Mouse (Mus musculus): ENCODE data around the gene Ddx54. TPM values are rescaled to one million over a fixed set of nuclear protein-coding genes. Genes with fewer than 3 reads are reported as not detected.

Ddx54 gene
- polyA plus RNA-seq, 1 experiment, result 80.8 TPM

GRCm38 (mm10) chr5:120631892-120632291 is 19.4 kb downstream of the Ddx54 start:
- TF ChIP-seq POLR2A (IDR thresholded peaks at IDR 0.05; ENCODE audit: low read depth, low read length) (no peak), CTCF (IDR thresholded peaks at IDR 0.05; ENCODE audit: extremely low read depth, insufficient read depth, insufficient read length, insufficient replicate concordance) (no peak)
- no peak overlapping the region for H3K27ac ChIP-seq (ENCODE audit: insufficient read depth, low read length)
- no peak overlapping the region for H3K4me3 ChIP-seq (ENCODE audit: extremely low read depth, insufficient read depth, insufficient read length)
- 97% methylated on average over 5 of the region's 5 CpGs for WGBS
- H3K27me3 ChIP-seq (ENCODE audit: control insufficient read depth, insufficient read depth, low read length), result peaks cover 2% of the 10 kb centered on the region; the same call in 1 of the 2 replicates
- no peak for DNase-seq (ENCODE audit: low read depth in 1 of 2, low spot score in 2 of 2)
- peaks cover 11% of the 10 kb centered on the region for H3K36me3 ChIP-seq (ENCODE audit: control insufficient read depth, insufficient read depth, low read length)
- peaks cover 17% of the 10 kb centered on the region; the same call in 1 of the 2 replicates for H3K4me1 ChIP-seq (ENCODE audit: control insufficient read depth, insufficient read depth, insufficient read length)

DNA sequence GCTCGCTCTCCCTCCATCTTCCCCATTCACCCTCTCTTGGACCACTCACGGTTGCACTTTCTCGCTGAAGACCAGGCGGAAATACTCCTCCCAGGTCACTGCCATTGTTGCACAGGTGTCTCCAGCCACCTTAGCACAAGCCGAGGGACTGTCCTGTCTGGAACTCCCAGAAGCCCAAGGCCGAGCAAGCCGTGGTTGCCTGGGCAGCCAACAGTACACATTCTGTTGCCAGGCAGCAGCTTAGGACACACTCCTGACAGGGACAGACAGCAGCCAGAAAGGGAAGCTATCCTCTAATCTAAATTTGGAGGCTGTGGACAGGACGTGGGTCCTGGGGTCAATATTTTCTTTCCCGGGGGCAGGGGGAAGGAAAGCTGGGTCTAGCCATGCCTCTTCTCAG is 21.6 kb downstream of the Ddx54 start, which contains the start of gene Cfap73:
TSS of gene Cfap73 (minus strand) at position 105 of the 400 bp plus-strand sequence.
- TF ChIP-seq POLR2A (IDR thresholded peaks at IDR 0.05; ENCODE audit: low read depth, low read length), result no peak
- no peak for TF ChIP-seq CTCF (IDR thresholded peaks at IDR 0.05; ENCODE audit: extremely low read depth, insufficient read depth, insufficient read length, insufficient replicate concordance)
- Histone ChIP-seq H3K27me3 (ENCODE audit: control insufficient read depth, insufficient read depth, low read length) (peaks cover 2% of the 10 kb centered on the region; the same call in 1 of the 2 replicates), H3K4me3 (ENCODE audit: extremely low read depth, insufficient read depth, insufficient read length) (no peak within 1 kb of the TSS), H3K36me3 (ENCODE audit: control insufficient read depth, insufficient read depth, low read length) (no peaks in the 10 kb centered on the region), H3K4me1 (ENCODE audit: control insufficient read depth, insufficient read depth, insufficient read length) (peaks cover 17% of the 10 kb centered on the region; the same call in 1 of the 2 replicates), H3K27ac (ENCODE audit: insufficient read depth, low read length) (no peak within 1 kb of the TSS)
- DNase-seq (ENCODE audit: low read depth in 1 of 2, low spot score in 2 of 2), result no peak
- whole genome bisulfite sequencing, result 63% methylated on average over 9 of the region's 9 CpGs

GRCm38 (mm10) chr5:120634860-120635259 is 22.3 kb downstream of the Ddx54 start:
- Histone ChIP-seq H3K27ac (ENCODE audit: insufficient read depth, low read length) (no peak overlapping the region), H3K4me1 (ENCODE audit: control insufficient read depth, insufficient read depth, insufficient read length) (peaks cover 17% of the 10 kb centered on the region; the same call in 1 of the 2 replicates), H3K4me3 (ENCODE audit: extremely low read depth, insufficient read depth, insufficient read length) (no peak overlapping the region), H3K27me3 (ENCODE audit: control insufficient read depth, insufficient read depth, low read length) (peaks cover 2% of the 10 kb centered on the region; the same call in 1 of the 2 replicates), H3K36me3 (ENCODE audit: control insufficient read depth, insufficient read depth, low read length) (no peaks in the 10 kb centered on the region)
- 38% methylated on average over 5 of the region's 5 CpGs for WGBS
- no peak for TF ChIP-seq POLR2A (IDR thresholded peaks at IDR 0.05; ENCODE audit: low read depth, low read length)
- TF ChIP-seq CTCF (IDR thresholded peaks at IDR 0.05; ENCODE audit: extremely low read depth, insufficient read depth, insufficient read length, insufficient replicate concordance), result no peak
- DNase-seq (ENCODE audit: low read depth in 1 of 2, low spot score in 2 of 2), result no peak

GRCm38 (mm10) chr5:120635633-120636032 is 23.1 kb downstream of the Ddx54 start:
- peaks cover 2% of the 10 kb centered on the region; the same call in 1 of the 2 replicates for H3K27me3 ChIP-seq (ENCODE audit: control insufficient read depth, insufficient read depth, low read length)
- peaks cover 13% of the 10 kb centered on the region; the same call in 1 of the 2 replicates for H3K4me1 ChIP-seq (ENCODE audit: control insufficient read depth, insufficient read depth, insufficient read length)
- no peak for TF ChIP-seq POLR2A (IDR thresholded peaks at IDR 0.05; ENCODE audit: low read depth, low read length)
- no peak for TF ChIP-seq CTCF (IDR thresholded peaks at IDR 0.05; ENCODE audit: extremely low read depth, insufficient read depth, insufficient read length, insufficient replicate concordance)

GRCm38 (mm10) chr5:120640094-120640493 is 27.6 kb downstream of the Ddx54 start:
- WGBS, result 90% methylated on average over 7 of the region's 7 CpGs
- Histone ChIP-seq H3K27ac (ENCODE audit: insufficient read depth, low read length) (no peak overlapping the region), H3K4me1 (ENCODE audit: control insufficient read depth, insufficient read depth, insufficient read length) (peaks cover 9% of the 10 kb centered on the region; the same call in 1 of the 2 replicates), H3K4me3 (ENCODE audit: extremely low read depth, insufficient read depth, insufficient read length) (no peak overlapping the region), H3K27me3 (ENCODE audit: control insufficient read depth, insufficient read depth, low read length) (no peaks in the 10 kb centered on the region), H3K36me3 (ENCODE audit: control insufficient read depth, insufficient read depth, low read length) (no peaks in the 10 kb centered on the region)
- no peak for DNase-seq (ENCODE audit: low read depth in 1 of 2, low spot score in 2 of 2)
- TF ChIP-seq POLR2A (IDR thresholded peaks at IDR 0.05; ENCODE audit: low read depth, low read length) (no peak), CTCF (IDR thresholded peaks at IDR 0.05; ENCODE audit: extremely low read depth, insufficient read depth, insufficient read length, insufficient replicate concordance) (no peak)

More at GRCm38 (mm10) chr5:120635633-120636032, 23.1 kb downstream of the Ddx54 start:
- H3K4me3 ChIP-seq (ENCODE audit: extremely low read depth, insufficient read depth, insufficient read length), result no peak overlapping the region
- H3K27ac ChIP-seq (ENCODE audit: insufficient read depth, low read length), result no peak overlapping the region
- H3K36me3 ChIP-seq (ENCODE audit: control insufficient read depth, insufficient read depth, low read length), result no peaks in the 10 kb centered on the region
- 88% methylated on average over 5 of the region's 5 CpGs for WGBS
- DNase-seq (ENCODE audit: low read depth in 1 of 2, low spot score in 2 of 2), result no peak

GRCm38 (mm10) chr5:120643365-120644085 is 31.0 kb downstream of the Ddx54 start:
- H3K4me1 ChIP-seq (ENCODE audit: control insufficient read depth, insufficient read depth, insufficient read length), result peaks cover 18% of the 10 kb centered on the region; the same call in 1 of the 2 replicates
- DNase-seq (ENCODE audit: low read depth in 1 of 2, low spot score in 2 of 2), result no peak
- H3K27me3 ChIP-seq (ENCODE audit: control insufficient read depth, insufficient read depth, low read length), result no peaks in the 10 kb centered on the region
- TF ChIP-seq CTCF (IDR thresholded peaks at IDR 0.05; ENCODE audit: extremely low read depth, insufficient read depth, insufficient read length, insufficient replicate concordance) (no peak), POLR2A (IDR thresholded peaks at IDR 0.05; ENCODE audit: low read depth, low read length) (no peak)
- H3K27ac ChIP-seq (ENCODE audit: insufficient read depth, low read length), result no peak overlapping the region
- no peak overlapping the region for H3K4me3 ChIP-seq (ENCODE audit: extremely low read depth, insufficient read depth, insufficient read length)
- WGBS, result 14% methylated on average over 14 of the region's 14 CpGs
- H3K36me3 ChIP-seq (ENCODE audit: control insufficient read depth, insufficient read depth, low read length), result no peaks in the 10 kb centered on the region

GRCm38 (mm10) chr5:120644227-120644626 is 31.7 kb downstream of the Ddx54 start:
- Histone ChIP-seq H3K27ac (ENCODE audit: insufficient read depth, low read length) (no peak overlapping the region), H3K27me3 (ENCODE audit: control insufficient read depth, insufficient read depth, low read length) (no peaks in the 10 kb centered on the region), H3K36me3 (ENCODE audit: control insufficient read depth, insufficient read depth, low read length) (no peaks in the 10 kb centered on the region), H3K4me1 (ENCODE audit: control insufficient read depth, insufficient read depth, insufficient read length) (peaks cover 22% of the 10 kb centered on the region; the same call in 1 of the 2 replicates), H3K4me3 (ENCODE audit: extremely low read depth, insufficient read depth, insufficient read length) (no peak overlapping the region)
- no peak for TF ChIP-seq POLR2A (IDR thresholded peaks at IDR 0.05; ENCODE audit: low read depth, low read length)
- no peak for TF ChIP-seq CTCF (IDR thresholded peaks at IDR 0.05; ENCODE audit: extremely low read depth, insufficient read depth, insufficient read length, insufficient replicate concordance)
- WGBS, result 38% methylated on average over 3 of the region's 3 CpGs
- no peak for DNase-seq (ENCODE audit: low read depth in 1 of 2, low spot score in 2 of 2)
